Mouse (Mus musculus): ENCODE results near the gene Tfam. TPM values are rescaled to one million over a fixed set of nuclear protein-coding genes. Genes with fewer than 3 reads are reported as not detected.

Tfam gene
- polyA plus RNA-seq, 1 experiment from 2014 or later = 101 TPM

GRCm38 (mm10) chr10:71185059-71185458, 53.0 kb downstream of the Tfam start:
- Histone ChIP-seq H3K9ac (ENCODE audit: low read depth, low read length) (no peak overlapping the region), H3K27ac (ENCODE audit: low read depth, low read length) (no peak overlapping the region)
- WGBS = 90% methylated on average over 7 of the region's 7 CpGs

GRCm38 (mm10) chr10:71183339-71184031, 54.6 kb downstream of the Tfam start:
- Histone ChIP-seq H3K27ac (ENCODE audit: low read depth, low read length) (no peak overlapping the region), H3K36me3 (ENCODE audit: control insufficient read depth, insufficient read depth, low read length) (no peaks in the 10 kb centered on the region)
- DNase-seq (ENCODE audit: low spot score) = no peak

More at GRCm38 (mm10) chr10:71185059-71185458, 53.0 kb downstream of the Tfam start:
- no peak for ATAC-seq (ENCODE audit: low FRiP score)
- Histone ChIP-seq H3K4me2 (replicated peaks; ENCODE audit: low read depth, low read length) (no peak overlapping the region), H3K4me3 (ENCODE audit: low read depth, low read length) (no peak overlapping the region), H3K4me1 (replicated peaks; ENCODE audit: control insufficient read depth, insufficient read depth, low read length) (no peaks in the 10 kb centered on the region), H3K36me3 (ENCODE audit: control insufficient read depth, insufficient read depth, low read length) (no peaks in the 10 kb centered on the region), H3K9me3 (ENCODE audit: control insufficient read depth, low read length) (no peaks in the 10 kb centered on the region), H3K27me3 (ENCODE audit: control insufficient read depth, insufficient read depth, low read length) (no peaks in the 10 kb centered on the region)
- DNase-seq (ENCODE audit: low spot score) = no peak

GRCm38 (mm10) chr10:71181931-71182330, 56.1 kb downstream of the Tfam start:
- H3K27ac ChIP-seq (ENCODE audit: low read depth, low read length) = no peak overlapping the region
- H3K36me3 ChIP-seq (ENCODE audit: control insufficient read depth, insufficient read depth, low read length) = no peaks in the 10 kb centered on the region
- no peak overlapping the region for H3K4me2 ChIP-seq (replicated peaks; ENCODE audit: low read depth, low read length)
- H3K9ac ChIP-seq (ENCODE audit: low read depth, low read length) = no peak overlapping the region
- 90% methylated on average over 4 of the region's 4 CpGs for WGBS
- no peak overlapping the region for H3K4me3 ChIP-seq (ENCODE audit: low read depth, low read length)
- ATAC-seq (ENCODE audit: low FRiP score) (no peak), DNase-seq (ENCODE audit: low spot score) (no peak)
- no peaks in the 10 kb centered on the region for H3K4me1 ChIP-seq (replicated peaks; ENCODE audit: control insufficient read depth, insufficient read depth, low read length)
- no peaks in the 10 kb centered on the region for H3K9me3 ChIP-seq (ENCODE audit: control insufficient read depth, low read length)
- H3K27me3 ChIP-seq (ENCODE audit: control insufficient read depth, insufficient read depth, low read length) = no peaks in the 10 kb centered on the region

More at GRCm38 (mm10) chr10:71183339-71184031, 54.6 kb downstream of the Tfam start:
- Histone ChIP-seq H3K4me3 (ENCODE audit: low read depth, low read length) (no peak overlapping the region), H3K4me2 (replicated peaks; ENCODE audit: low read depth, low read length) (no peak overlapping the region), H3K27me3 (ENCODE audit: control insufficient read depth, insufficient read depth, low read length) (no peaks in the 10 kb centered on the region), H3K4me1 (replicated peaks; ENCODE audit: control insufficient read depth, insufficient read depth, low read length) (no peaks in the 10 kb centered on the region), H3K9me3 (ENCODE audit: control insufficient read depth, low read length) (no peaks in the 10 kb centered on the region), H3K9ac (ENCODE audit: low read depth, low read length) (no peak overlapping the region)
- no peak for ATAC-seq (ENCODE audit: low FRiP score)
- WGBS = 59% methylated on average over 7 of the region's 7 CpGs

GRCm38 (mm10) chr10:71181091-71181490, 57.0 kb downstream of the Tfam start:
- 90% methylated on average over 2 of the region's 2 CpGs for WGBS
- no peak overlapping the region for H3K4me2 ChIP-seq (replicated peaks; ENCODE audit: low read depth, low read length)
- DNase-seq (ENCODE audit: low spot score) (no peak), ATAC-seq (ENCODE audit: low FRiP score) (no peak)
- no peaks in the 10 kb centered on the region for H3K36me3 ChIP-seq (ENCODE audit: control insufficient read depth, insufficient read depth, low read length)
- no peak overlapping the region for H3K9ac ChIP-seq (ENCODE audit: low read depth, low read length)
- H3K9me3 ChIP-seq (ENCODE audit: control insufficient read depth, low read length) = no peaks in the 10 kb centered on the region
- H3K27ac ChIP-seq (ENCODE audit: low read depth, low read length) = no peak overlapping the region
- H3K4me1 ChIP-seq (replicated peaks; ENCODE audit: control insufficient read depth, insufficient read depth, low read length) = no peaks in the 10 kb centered on the region
- H3K4me3 ChIP-seq (ENCODE audit: low read depth, low read length) = no peak overlapping the region
- no peaks in the 10 kb centered on the region for H3K27me3 ChIP-seq (ENCODE audit: control insufficient read depth, insufficient read depth, low read length)

GRCm38 (mm10) chr10:71180057-71180456, 58.0 kb downstream of the Tfam start:
- no peak overlapping the region for H3K9ac ChIP-seq (ENCODE audit: low read depth, low read length)
- H3K36me3 ChIP-seq (ENCODE audit: control insufficient read depth, insufficient read depth, low read length) = no peaks in the 10 kb centered on the region
- 93% methylated on average over 2 of the region's 2 CpGs for WGBS
- no peak overlapping the region for H3K4me3 ChIP-seq (ENCODE audit: low read depth, low read length)
- H3K9me3 ChIP-seq (ENCODE audit: control insufficient read depth, low read length) = no peaks in the 10 kb centered on the region
- no peak overlapping the region for H3K27ac ChIP-seq (ENCODE audit: low read depth, low read length)
- no peaks in the 10 kb centered on the region for H3K27me3 ChIP-seq (ENCODE audit: control insufficient read depth, insufficient read depth, low read length)
- no peak for DNase-seq (ENCODE audit: low spot score)
- H3K4me2 ChIP-seq (replicated peaks; ENCODE audit: low read depth, low read length) = no peak overlapping the region
- no peaks in the 10 kb centered on the region for H3K4me1 ChIP-seq (replicated peaks; ENCODE audit: control insufficient read depth, insufficient read depth, low read length)
- ATAC-seq (ENCODE audit: low FRiP score) = no peak

- no peak overlapping the region for H3K9ac ChIP-seq (ENCODE audit: low read depth, low read length)
- ATAC-seq (ENCODE audit: low FRiP score) (no peak), DNase-seq (ENCODE audit: low spot score) (no peak)
- no peaks in the 10 kb centered on the region for H3K36me3 ChIP-seq (ENCODE audit: control insufficient read depth, insufficient read depth, low read length)
- WGBS = 87% methylated on average over 7 of the region's 7 CpGs
- no peaks in the 10 kb centered on the region for H3K4me1 ChIP-seq (replicated peaks; ENCODE audit: control insufficient read depth, insufficient read depth, low read length)
- no peak overlapping the region for H3K4me2 ChIP-seq (replicated peaks; ENCODE audit: low read depth, low read length)
- H3K27ac ChIP-seq (ENCODE audit: low read depth, low read length) = no peak overlapping the region
- H3K4me3 ChIP-seq (ENCODE audit: low read depth, low read length) = no peak overlapping the region
- H3K27me3 ChIP-seq (ENCODE audit: control insufficient read depth, insufficient read depth, low read length) = no peaks in the 10 kb centered on the region
- H3K9me3 ChIP-seq (ENCODE audit: control insufficient read depth, low read length) = no peaks in the 10 kb centered on the region
Measured at GRCm38 (mm10) chr10:71177201-71177600, 60.9 kb downstream of the Tfam start.

GRCm38 (mm10) chr10:71176341-71176740, 61.7 kb downstream of the Tfam start:
- Histone ChIP-seq H3K36me3 (ENCODE audit: control insufficient read depth, insufficient read depth, low read length) (no peaks in the 10 kb centered on the region), H3K27me3 (ENCODE audit: control insufficient read depth, insufficient read depth, low read length) (no peaks in the 10 kb centered on the region), H3K4me3 (ENCODE audit: low read depth, low read length) (no peak overlapping the region), H3K4me2 (replicated peaks; ENCODE audit: low read depth, low read length) (no peak overlapping the region), H3K27ac (ENCODE audit: low read depth, low read length) (no peak overlapping the region), H3K4me1 (replicated peaks; ENCODE audit: control insufficient read depth, insufficient read depth, low read length) (no peaks in the 10 kb centered on the region), H3K9me3 (ENCODE audit: control insufficient read depth, low read length) (no peaks in the 10 kb centered on the region), H3K9ac (ENCODE audit: low read depth, low read length) (no peak overlapping the region)
- ATAC-seq (ENCODE audit: low FRiP score) (no peak), DNase-seq (ENCODE audit: low spot score) (no peak)
- 73% methylated on average over 8 of the region's 8 CpGs for WGBS

Other genes with a start within 250 kb of the Tfam start
- gene Bicc1, start 78.6 kb downstream of the Tfam start, polyA plus RNA-seq (2014; fragmentation: Nextera tagmentation; extraction: Ambion mirVana) = 8.4 and 9.4 TPM in 2 replicates
- 192 and 221 TPM in 2 replicates for gene Ube2d1, start 47.0 kb upstream of the Tfam start, polyA plus RNA-seq (2014; fragmentation: Nextera tagmentation; extraction: Ambion mirVana)
- gene Cisd1, start 106.7 kb upstream of the Tfam start, polyA plus RNA-seq (2014; fragmentation: Nextera tagmentation; extraction: Ambion mirVana) = 145 and 152 TPM in 2 replicates
- 20.9 and 21.4 TPM in 2 replicates for gene Ipmk, start 109.5 kb upstream of the Tfam start, polyA plus RNA-seq (2014; fragmentation: Nextera tagmentation; extraction: Ambion mirVana)